Mouse (Mus musculus): ENCODE results near the gene Fat2. TPM values are rescaled to one million over a fixed set of nuclear protein-coding genes. Genes with fewer than 3 reads are reported as not detected.

The Fat2 gene
- total RNA-seq (2023), result 0.32 and 0.41 TPM in 2 replicates

DNA sequence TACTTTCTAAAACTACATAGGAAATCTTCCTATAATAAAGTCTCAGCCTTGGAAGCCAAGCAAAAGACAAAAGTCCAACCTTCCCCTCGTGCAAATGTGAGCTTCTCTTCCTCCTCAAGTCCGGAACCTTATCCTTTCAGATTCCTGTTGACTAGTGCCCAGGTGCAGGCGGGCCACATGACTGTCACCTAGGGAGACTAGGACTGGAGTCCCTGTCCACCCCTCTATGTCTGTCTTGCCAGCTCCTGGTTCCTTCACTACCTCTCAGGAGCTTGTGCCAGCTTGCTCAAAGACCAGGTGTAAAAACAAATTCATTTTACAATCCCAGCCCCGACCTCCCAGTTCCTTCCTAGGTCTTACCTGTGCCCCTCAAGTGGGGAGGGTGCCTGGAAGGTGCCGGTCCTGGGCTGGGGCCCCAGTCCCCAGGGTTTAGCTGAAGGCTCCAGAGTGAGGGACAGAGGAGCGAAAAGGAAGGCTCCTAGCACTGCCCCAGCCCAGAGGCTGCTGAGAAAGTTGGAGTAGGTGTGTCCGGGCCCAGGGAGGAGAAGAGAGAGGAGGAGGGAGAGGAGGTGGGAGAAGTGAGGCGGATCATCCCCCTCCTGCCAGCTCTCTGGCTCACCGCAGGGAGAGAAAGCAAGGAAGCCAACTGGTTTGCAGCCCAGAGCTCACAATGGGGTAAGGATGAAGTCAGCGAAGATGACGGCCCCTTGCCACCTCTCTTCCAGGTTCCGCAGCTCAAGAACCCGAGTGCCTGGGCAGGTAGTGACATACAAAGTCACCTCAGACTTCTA is at the start of gene Fat2:
TSS of gene Fat2 (minus strand) at position 464 of the 791 bp plus-strand sequence.

DNA sequence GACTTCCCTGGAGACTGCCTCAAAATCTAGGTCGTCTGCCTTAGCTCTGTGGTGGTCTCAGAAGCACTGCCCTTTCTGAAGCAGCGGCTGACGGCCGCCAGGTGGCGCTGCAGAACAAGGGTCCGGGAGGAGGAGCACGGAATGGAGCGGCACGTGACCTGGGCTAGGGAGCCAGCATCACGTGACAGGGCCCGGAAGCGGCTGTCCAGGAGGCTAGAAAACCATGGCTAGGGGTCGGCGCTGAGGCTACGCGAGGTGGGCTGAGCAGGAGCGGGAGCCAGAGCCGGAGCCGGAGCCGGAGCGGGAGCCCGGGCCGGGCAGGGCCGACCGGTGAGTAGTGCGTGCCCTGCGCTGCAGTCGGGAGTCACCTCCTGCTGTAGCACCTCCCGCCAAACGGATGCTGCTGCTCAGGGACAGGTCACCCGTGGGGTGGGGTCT is 132.2 kb downstream of the Fat2 start, which contains the start of gene Slc36a1:
TSS of gene Slc36a1 (plus strand) at position 192 of the 438 bp plus-strand sequence.

Other genes with a start within 250 kb of the Fat2 start
- 94.1 and 101 TPM in 2 replicates for gene Gm2a, start 238.4 kb downstream of the Fat2 start, total RNA-seq (2023)
- gene Slc36a3, start 184.9 kb downstream of the Fat2 start, total RNA-seq (2023), result 0.36 TPM in 1 of 2 replicates, not detected in the other
- gene Slc36a2, start 151.5 kb downstream of the Fat2 start, total RNA-seq (2023), result 2.4 TPM in 2 replicates
- 29.2 and 35.1 TPM in 2 replicates for gene Slc36a1, start 132.2 kb downstream of the Fat2 start, total RNA-seq (2023)
- gene Sparc, start 86.6 kb upstream of the Fat2 start, total RNA-seq (2023), result 23.9 and 28.5 TPM in 2 replicates
- gene Atox1, start 124.7 kb upstream of the Fat2 start, total RNA-seq (2023), result 74.3 and 99.1 TPM in 2 replicates
- 33.3 and 39.4 TPM in 2 replicates for gene G3bp1, start 133.1 kb upstream of the Fat2 start, total RNA-seq (2023)

Measured in neutrophil, adult 65 days (primary cell).